Mouse (Mus musculus) intestine, embryonic 16.5 days (tissue): ENCODE data around the gene Ash1l. TPM values are rescaled to one million over a fixed set of nuclear protein-coding genes. Genes with fewer than 3 reads are reported as not detected.
A peak's percentile ranks its signal among the peaks of the same experiment; 100 is the strongest.

Experiments
- ATAC-seq: fragments of 200-750 bp; cut with Nextera tagmentation; 2 replicates; pipeline ENCODE4 v1.8.0; 2017; ENCODE audit warnings: moderate TSS enrichment, moderate library complexity
- H3K27ac ChIP-seq: fragments of 300-500 bp; sonication (generic); 2 replicates; pipeline ENCODE4 v1.5.1; 2014; ENCODE audit warnings: mild to moderate bottlenecking, low read length
- H3K27me3 ChIP-seq: fragments of 300-500 bp; sonication (generic); replicated peaks from 2 replicates; pipeline ENCODE4 v1.6.1; 2014; ENCODE audit warnings: low read length, control low read depth, mixed read lengths; ENCODE audit not compliant: control insufficient read depth, insufficient read depth
- H3K36me3 ChIP-seq: fragments of 300-500 bp; sonication (generic); 2 replicates; pipeline ENCODE4 v1.6.1; 2014; ENCODE audit warnings: low read length, control low read depth; ENCODE audit not compliant: control insufficient read depth, insufficient read depth
- H3K4me1 ChIP-seq: fragments of 300-500 bp; sonication (generic); 2 replicates; pipeline ENCODE4 v1.6.1; 2014; ENCODE audit warnings: low read length, control low read depth, mixed read lengths; ENCODE audit not compliant: control insufficient read depth, insufficient read depth
- H3K4me2 ChIP-seq: fragments of 300-500 bp; sonication (generic); 2 replicates; pipeline ENCODE4 v1.6.1; 2014; ENCODE audit warnings: low read depth, low read length, control low read depth
- H3K4me3 ChIP-seq: fragments of 300-500 bp; sonication (generic); 2 replicates; pipeline ENCODE4 v1.5.1; 2014; ENCODE audit warnings: mild to moderate bottlenecking, low read length
- H3K9ac ChIP-seq: fragments of 300-500 bp; sonication (generic); 2 replicates; pipeline ENCODE4 v1.6.1; 2014; ENCODE audit warnings: low read depth, low read length
- H3K9me3 ChIP-seq: fragments of 300-500 bp; sonication (generic); 2 replicates; pipeline ENCODE4 v1.6.1; 2016; ENCODE audit warnings: low read length, control low read depth; ENCODE audit not compliant: control insufficient read depth
- WGBS: fragments of 180-500 bp; shearing (Covaris S2); extraction: QIAGEN DNeasy Blood & Tissue Kit; methylation state at CpG from one replicate; pipeline ENCODE4 v1.1.7; 2014; 5-methylcytosine and 5-hydroxymethylcytosine counted together
- polyA plus RNA-seq: library from polyadenylated mRNA; unstranded; fragments of >200 nt; fragmentation: Nextera tagmentation; extraction: Ambion mirVana; gene quantifications from 2 replicates; pipeline ENCODE4 v1.2.1, GENCODE M21; 2015

Gene Ash1l
- polyA plus RNA-seq, 1 experiment from 2014 or later, result 13.8 TPM

- Histone ChIP-seq H3K36me3 (no peaks in the 10 kb centered on the region), H3K4me3 (no peak overlapping the region), H3K4me1 (peaks cover 11% of the 10 kb centered on the region), H3K9me3 (no peaks in the 10 kb centered on the region), H3K4me2 (no peak overlapping the region), H3K27ac (no peak overlapping the region), H3K9ac (no peak overlapping the region), H3K27me3 (no peaks in the 10 kb centered on the region)
- ATAC-seq, result no peak
- WGBS, result 79% methylated on average over 12 of the region's 12 CpGs
These were observed 134.3 kb downstream of the Ash1l start for GRCm38 (mm10) chr3:89084654-89085190.

GRCm38 (mm10) chr3:89087338-89088110 is 137.1 kb downstream of the Ash1l start:
- peaks cover 24% of the 10 kb centered on the region for H3K4me1 ChIP-seq
- WGBS, result 27% methylated on average over 21 of the region's 21 CpGs
- H3K27me3 ChIP-seq, result no peaks in the 10 kb centered on the region
- H3K4me2 ChIP-seq, result peak overlapping the region; percentile 41
- no peak overlapping the region for H3K27ac ChIP-seq
- no peak for ATAC-seq
- peak overlapping the region; percentile 41; the same call in 1 of the 2 replicates for H3K9ac ChIP-seq
- H3K36me3 ChIP-seq, result no peaks in the 10 kb centered on the region
- 0 out of 2 replicates have a peak overlapping the region, but pooled peaks have one; percentile 8 for H3K4me3 ChIP-seq
- no peaks in the 10 kb centered on the region for H3K9me3 ChIP-seq

- Histone ChIP-seq H3K4me2 (peak overlapping the region; percentile 100), H3K9ac (peak overlapping the region; percentile 85; the same call in 1 of the 2 replicates), H3K27ac (no peak overlapping the region), H3K9me3 (no peaks in the 10 kb centered on the region), H3K4me3 (peak overlapping the region; percentile 74), H3K4me1 (peaks cover 33% of the 10 kb centered on the region), H3K36me3 (no peaks in the 10 kb centered on the region), H3K27me3 (no peaks in the 10 kb centered on the region)
- WGBS, result 42% methylated on average over 14 of the region's 14 CpGs
- no peak for ATAC-seq
These were observed 138.6 kb downstream of the Ash1l start for GRCm38 (mm10) chr3:89088974-89089373.

- H3K36me3 ChIP-seq, result no peaks in the 10 kb centered on the region
- peak overlapping the region; percentile 74 for H3K4me3 ChIP-seq
- peak; percentile 82 for ATAC-seq
- peak overlapping the region; percentile 96 for H3K27ac ChIP-seq
- WGBS, result under 1% methylated on average over 40 of the region's 40 CpGs
- no peaks in the 10 kb centered on the region for H3K9me3 ChIP-seq
- H3K27me3 ChIP-seq, result no peaks in the 10 kb centered on the region
- H3K9ac ChIP-seq, result peak overlapping the region; percentile 85
- H3K4me1 ChIP-seq, result peaks cover 33% of the 10 kb centered on the region
- H3K4me2 ChIP-seq, result peak overlapping the region; percentile 100
These were observed 139.6 kb downstream of the Ash1l start for GRCm38 (mm10) chr3:89089882-89090591.

- WGBS, result under 1% methylated on average over 70 of the region's 74 CpGs
- H3K9ac ChIP-seq, result peak overlapping the region; percentile 85
- H3K4me2 ChIP-seq, result peak overlapping the region; percentile 100
- no peaks in the 10 kb centered on the region for H3K27me3 ChIP-seq
- H3K27ac ChIP-seq, result peak overlapping the region; percentile 96
- H3K4me3 ChIP-seq, result peak overlapping the region; percentile 74
- peaks cover 3% of the 10 kb centered on the region; the same call in 1 of the 2 replicates for H3K36me3 ChIP-seq
- peaks cover 33% of the 10 kb centered on the region for H3K4me1 ChIP-seq
- ATAC-seq, result peak; percentile 72
- H3K9me3 ChIP-seq, result no peaks in the 10 kb centered on the region
These were observed 140.6 kb downstream of the Ash1l start for GRCm38 (mm10) chr3:89090694-89091655.

- 22% methylated on average over 20 of the region's 20 CpGs for WGBS
- peak overlapping the region; percentile 74; the same call in 1 of the 2 replicates for H3K4me3 ChIP-seq
- peak overlapping the region; percentile 100 for H3K4me2 ChIP-seq
- H3K27ac ChIP-seq, result no peak overlapping the region
- peak overlapping the region; percentile 85; the same call in 1 of the 2 replicates for H3K9ac ChIP-seq
- peaks cover 33% of the 10 kb centered on the region for H3K4me1 ChIP-seq
- no peaks in the 10 kb centered on the region for H3K27me3 ChIP-seq
- H3K9me3 ChIP-seq, result no peaks in the 10 kb centered on the region
- H3K36me3 ChIP-seq, result peaks cover 11% of the 10 kb centered on the region
- no peak for ATAC-seq
These were observed 141.5 kb downstream of the Ash1l start for GRCm38 (mm10) chr3:89091811-89092508.

GRCm38 (mm10) chr3:89092509-89093090 is 142.2 kb downstream of the Ash1l start:
- ATAC-seq, result no peak
- 32% methylated on average over 11 of the region's 11 CpGs for WGBS

GRCm38 (mm10) chr3:89093175-89093574 is 142.8 kb downstream of the Ash1l start, which contains the start of gene Rusc1:
TSS of gene Rusc1 (minus strand) at chr3:89093311.
- H3K27me3 ChIP-seq, result no peaks in the 10 kb centered on the region
- peak within 1 kb of the TSS; percentile 85 for H3K9ac ChIP-seq
- peak within 1 kb of the TSS; percentile 100 for H3K4me2 ChIP-seq
- peak within 1 kb of the TSS; percentile 74 for H3K4me3 ChIP-seq
- ATAC-seq, result peak; percentile 30
- peaks cover 16% of the 10 kb centered on the region for H3K36me3 ChIP-seq
- peaks cover 27% of the 10 kb centered on the region for H3K4me1 ChIP-seq
- no peaks in the 10 kb centered on the region for H3K9me3 ChIP-seq
- H3K27ac ChIP-seq, result no peak within 1 kb of the TSS
- WGBS, result 1% methylated on average over 18 of the region's 18 CpGs

More at GRCm38 (mm10) chr3:89092509-89093090, 142.2 kb downstream of the Ash1l start:
- Histone ChIP-seq H3K4me2 (peak overlapping the region; percentile 100), H3K4me1 (peaks cover 32% of the 10 kb centered on the region), H3K4me3 (peak overlapping the region; percentile 33), H3K36me3 (peaks cover 12% of the 10 kb centered on the region), H3K9ac (peak overlapping the region; percentile 51), H3K27me3 (no peaks in the 10 kb centered on the region), H3K27ac (no peak overlapping the region), H3K9me3 (no peaks in the 10 kb centered on the region)
